Mouse (Mus musculus) C2C12 (cell line): Measurements from ENCODE around the gene Ctdspl. TPM values are rescaled to one million over a fixed set of nuclear protein-coding genes. Genes with fewer than 3 reads are reported as not detected.
A peak's percentile ranks its signal among the peaks of the same experiment; 100 is the strongest.

Experiments used
- H3K27me3 ChIP-seq: one replicate; pipeline ENCODE4 v1.6.1; 2011; ENCODE audit not compliant: control insufficient read depth, insufficient read depth, insufficient read length
- H3K36me3 ChIP-seq: one replicate; pipeline ENCODE4 v1.6.1; 2011; ENCODE audit not compliant: control insufficient read depth, insufficient read depth
- H3K4me3 ChIP-seq: one replicate; pipeline ENCODE4 v1.5.1; 2011; ENCODE audit warnings: mild to moderate bottlenecking, control low read depth; ENCODE audit not compliant: poor library complexity, insufficient read depth, severe bottlenecking
- H3K79me2 ChIP-seq: one replicate; pipeline ENCODE4 v1.6.1; 2011; ENCODE audit not compliant: control insufficient read depth, insufficient read depth
- H3K79me3 ChIP-seq: one replicate; pipeline ENCODE4 v1.6.1; 2011; ENCODE audit warnings: low read depth, control low read depth
- H3ac ChIP-seq: one replicate; pipeline ENCODE3; 2011; ENCODE audit warnings: low read depth; ENCODE audit not compliant: control insufficient read depth, insufficient read length
- CEBPB ChIP-seq: IDR thresholded peaks from one replicate; pipeline ENCODE4 v1.6.1; 2011; ENCODE audit warnings: low read depth, mild to moderate bottlenecking, control low read depth, moderate library complexity
- CTCF ChIP-seq: IDR thresholded peaks from one replicate; pipeline ENCODE4 v1.5.1; 2011; ENCODE audit not compliant: control insufficient read depth, insufficient read depth, insufficient read length
- FOSL1 ChIP-seq: IDR thresholded peaks from one replicate; pipeline ENCODE4 v1.8.0; 2011; ENCODE audit warnings: mild to moderate bottlenecking, low read length; ENCODE audit not compliant: poor library complexity, insufficient read depth, severe bottlenecking
- MAX ChIP-seq: IDR thresholded peaks from one replicate; pipeline ENCODE4 v1.6.1; 2011; ENCODE audit warnings: mild to moderate bottlenecking, control low read depth
- MYOD1 ChIP-seq: IDR thresholded peaks from one replicate; pipeline ENCODE4 v1.6.1; 2011; ENCODE audit warnings: low read depth; ENCODE audit not compliant: control insufficient read depth, insufficient read length
- MYOG ChIP-seq: IDR thresholded peaks from one replicate; pipeline ENCODE4 v1.6.1; 2011; ENCODE audit not compliant: control insufficient read depth, insufficient read length; ENCODE audit errors: extremely low read depth
- USF1 ChIP-seq: IDR thresholded peaks from one replicate; pipeline ENCODE4 v1.6.1; 2011; ENCODE audit warnings: low read depth, mild to moderate bottlenecking, control low read depth, moderate library complexity
- long read RNA-seq, 2 experiments: library from polyadenylated mRNA; unstranded; transcript quantifications; one replicate each; pipeline ENCODE4 v2.0.0; 2019 to 2020
- polyA plus RNA-seq: library from polyadenylated mRNA; unstranded; fragments of >200 nt; fragmentation: generic; extraction: Trizol; gene quantifications from one replicate; pipeline ENCODE4 v1.2.1, GENCODE M21; 2012; ENCODE audit warnings: missing spikeins

The Ctdspl gene
- polyA plus RNA-seq: 5.6 TPM
- long read RNA-seq, experiment 1, partial matches to known transcripts: 6 of 9 reads
- long read RNA-seq, experiment 1, other reads (novel, unspliced or antisense): 3 of 9 reads
- long read RNA-seq, experiment 2, full-length matches to known transcripts: 1 of 17 reads
- long read RNA-seq, experiment 2, partial matches to known transcripts: 0 of 17 reads
- long read RNA-seq, experiment 2, other reads (novel, unspliced or antisense): 16 of 17 reads

- H3ac ChIP-seq: peak within 1 kb of the TSS; percentile 71
- no peaks in the 10 kb centered on the region for H3K27me3 ChIP-seq
- peak within 1 kb of the TSS; percentile 33 for H3K4me3 ChIP-seq
- TF ChIP-seq MAX (no peak), MYOD1 (no peak), CTCF (no peak), MYOG (no peak), USF1 (no peak), FOSL1 (no peak), CEBPB (no peak)
- H3K79me3 ChIP-seq: peaks cover 1% of the 10 kb centered on the region
- peaks cover 27% of the 10 kb centered on the region for H3K79me2 ChIP-seq
- no peaks in the 10 kb centered on the region for H3K36me3 ChIP-seq
Observed at GRCm38 (mm10) chr9:118926111-118926650, at the start of gene Ctdspl. Ctdspl (plus strand) TSS chr9:118926453.

GRCm38 (mm10) chr9:118876902-118877301 is 49.4 kb upstream of the Ctdspl start:
- Histone ChIP-seq H3K79me3 (no peaks in the 10 kb centered on the region), H3K79me2 (no peaks in the 10 kb centered on the region), H3ac (no peak overlapping the region), H3K4me3 (no peak overlapping the region), H3K36me3 (no peaks in the 10 kb centered on the region), H3K27me3 (no peaks in the 10 kb centered on the region)
- TF ChIP-seq CTCF (no peak), CEBPB (no peak), MYOG (no peak), USF1 (no peak), MYOD1 (no peak), FOSL1 (no peak), MAX (no peak)

- Histone ChIP-seq H3K79me2 (no peaks in the 10 kb centered on the region), H3K36me3 (no peaks in the 10 kb centered on the region), H3K4me3 (no peak overlapping the region), H3K27me3 (peaks cover 3% of the 10 kb centered on the region), H3ac (no peak overlapping the region), H3K79me3 (no peaks in the 10 kb centered on the region)
- no peak for TF ChIP-seq FOSL1
- TF ChIP-seq MAX: no peak
- TF ChIP-seq MYOG: no peak
- no peak for TF ChIP-seq USF1
- no peak for TF ChIP-seq CTCF
- TF ChIP-seq CEBPB: no peak
- TF ChIP-seq MYOD1: no peak
Observed at GRCm38 (mm10) chr9:118877365-118878008, 48.8 kb upstream of the Ctdspl start.

- Histone ChIP-seq H3K27me3 (peaks cover 6% of the 10 kb centered on the region), H3ac (no peak overlapping the region), H3K79me3 (no peaks in the 10 kb centered on the region), H3K4me3 (no peak overlapping the region), H3K79me2 (no peaks in the 10 kb centered on the region), H3K36me3 (no peaks in the 10 kb centered on the region)
- no peak for TF ChIP-seq MYOG
- TF ChIP-seq USF1: no peak
- no peak for TF ChIP-seq MAX
- no peak for TF ChIP-seq MYOD1
- TF ChIP-seq FOSL1: no peak
- no peak for TF ChIP-seq CTCF
Observed at GRCm38 (mm10) chr9:118878596-118878995, 47.7 kb upstream of the Ctdspl start.

GRCm38 (mm10) chr9:118881281-118881945 is 44.8 kb upstream of the Ctdspl start:
- no peaks in the 10 kb centered on the region for H3K79me3 ChIP-seq
- H3K36me3 ChIP-seq: no peaks in the 10 kb centered on the region
- no peak overlapping the region for H3ac ChIP-seq
- peaks cover 6% of the 10 kb centered on the region for H3K27me3 ChIP-seq
- no peak overlapping the region for H3K4me3 ChIP-seq
- TF ChIP-seq MYOG (no peak), USF1 (no peak), FOSL1 (no peak), MYOD1 (no peak), MAX (no peak), CTCF (no peak), CEBPB (no peak)
- H3K79me2 ChIP-seq: no peaks in the 10 kb centered on the region
